Mouse (Mus musculus) erythroblast, embryonic 14.5 days (primary cell): ENCODE data around the gene Chid1. TPM values are rescaled to one million over a fixed set of nuclear protein-coding genes. Genes with fewer than 3 reads are reported as not detected.

ENCODE experiments used
- H3K27me3 ChIP-seq: 2 replicates; pipeline ENCODE4 v1.6.1; 2012; ENCODE audit warnings: inconsistent platforms; ENCODE audit not compliant: control insufficient read depth
- H3K36me3 ChIP-seq: 2 replicates; pipeline ENCODE4 v1.6.1; 2012; ENCODE audit warnings: mild to moderate bottlenecking, inconsistent platforms; ENCODE audit not compliant: control insufficient read depth
- H3K4me1 ChIP-seq: 2 replicates; pipeline ENCODE4 v1.6.1; 2012; ENCODE audit warnings: inconsistent platforms; ENCODE audit not compliant: control insufficient read depth
- H3K4me3 ChIP-seq: replicated peaks from 2 replicates; pipeline ENCODE3; 2012; ENCODE audit warnings: moderate library complexity, mild to moderate bottlenecking, inconsistent platforms
- H3K9me3 ChIP-seq: 2 replicates; pipeline ENCODE4 v1.6.1; 2012; ENCODE audit warnings: low read length, inconsistent platforms, mixed read lengths; ENCODE audit not compliant: control insufficient read depth
- GATA1 ChIP-seq: IDR thresholded peaks from 2 replicates; pipeline ENCODE4 v1.6.1; 2012; ENCODE audit warnings: low read length, inconsistent platforms, mixed read lengths
- TAL1 ChIP-seq: IDR thresholded peaks from 3 replicates; pipeline ENCODE4 v1.6.1; 2012; ENCODE audit warnings: low read length, inconsistent platforms, mixed read lengths
- polyA plus RNA-seq: library from polyadenylated mRNA; stranded (reverse); fragments of >175 nt; gene quantifications from 2 replicates; pipeline ENCODE4 v1.2.3, GENCODE M21; 2012

The Chid1 gene
- 1.7 and 2.6 TPM in 2 replicates for polyA plus RNA-seq

GRCm38 (mm10) chr7:141539556-141540311 is at the start of gene Chid1:
Gene Chid1 (minus strand): TSS chr7:141539857.
- peaks cover 4% of the 10 kb centered on the region; the same call in 1 of the 2 replicates for H3K27me3 ChIP-seq
- peak within 1 kb of the TSS; percentile 93 for H3K4me3 ChIP-seq
- H3K36me3 ChIP-seq = peaks cover 18% of the 10 kb centered on the region
- H3K9me3 ChIP-seq = no peaks in the 10 kb centered on the region
- no peak for TF ChIP-seq TAL1
- TF ChIP-seq GATA1 = no peak
- peaks cover 43% of the 10 kb centered on the region for H3K4me1 ChIP-seq

GRCm38 (mm10) chr7:141588890-141589289 is 49.2 kb upstream of the Chid1 start:
- Histone ChIP-seq H3K4me3 (no peak overlapping the region), H3K9me3 (no peaks in the 10 kb centered on the region), H3K4me1 (peaks cover 70% of the 10 kb centered on the region), H3K27me3 (no peaks in the 10 kb centered on the region), H3K36me3 (peaks cover 88% of the 10 kb centered on the region)
- no peak for TF ChIP-seq GATA1
- TF ChIP-seq TAL1 = no peak

- no peaks in the 10 kb centered on the region for H3K9me3 ChIP-seq
- no peak for TF ChIP-seq GATA1
- TF ChIP-seq TAL1 = no peak
- H3K27me3 ChIP-seq = no peaks in the 10 kb centered on the region
- peaks cover 86% of the 10 kb centered on the region for H3K4me1 ChIP-seq
- peaks cover 83% of the 10 kb centered on the region for H3K36me3 ChIP-seq
- H3K4me3 ChIP-seq = peak overlapping the region; percentile 54
Measured at GRCm38 (mm10) chr7:141585881-141586280, 46.2 kb upstream of the Chid1 start.

- Histone ChIP-seq H3K27me3 (no peaks in the 10 kb centered on the region), H3K9me3 (no peaks in the 10 kb centered on the region), H3K4me1 (peaks cover 89% of the 10 kb centered on the region), H3K4me3 (peak overlapping the region; percentile 54), H3K36me3 (peaks cover 83% of the 10 kb centered on the region)
- TF ChIP-seq TAL1 = peak; percentile 90
- peak; percentile 84 for TF ChIP-seq GATA1
Measured at GRCm38 (mm10) chr7:141585288-141585687, 45.6 kb upstream of the Chid1 start.

- Histone ChIP-seq H3K4me3 (peak overlapping the region; percentile 54), H3K9me3 (no peaks in the 10 kb centered on the region), H3K27me3 (no peaks in the 10 kb centered on the region), H3K4me1 (peaks cover 95% of the 10 kb centered on the region), H3K36me3 (peaks cover 83% of the 10 kb centered on the region)
- no peak for TF ChIP-seq GATA1
- no peak for TF ChIP-seq TAL1
Measured at GRCm38 (mm10) chr7:141584048-141584841, 44.6 kb upstream of the Chid1 start.

GRCm38 (mm10) chr7:141581323-141581722 is 41.7 kb upstream of the Chid1 start:
- Histone ChIP-seq H3K9me3 (no peaks in the 10 kb centered on the region), H3K36me3 (peaks cover 85% of the 10 kb centered on the region), H3K4me1 (peaks cover 98% of the 10 kb centered on the region), H3K4me3 (no peak overlapping the region), H3K27me3 (no peaks in the 10 kb centered on the region)
- TF ChIP-seq GATA1 = no peak
- TF ChIP-seq TAL1 = no peak

GRCm38 (mm10) chr7:141578943-141579342 is 39.3 kb upstream of the Chid1 start:
- H3K4me1 ChIP-seq = peaks cover 85% of the 10 kb centered on the region
- no peak overlapping the region for H3K4me3 ChIP-seq
- TF ChIP-seq GATA1 (no peak), TAL1 (no peak)
- no peaks in the 10 kb centered on the region for H3K9me3 ChIP-seq
- no peaks in the 10 kb centered on the region for H3K27me3 ChIP-seq
- H3K36me3 ChIP-seq = peaks cover 85% of the 10 kb centered on the region

GRCm38 (mm10) chr7:141578511-141578910 is 38.9 kb upstream of the Chid1 start:
- Histone ChIP-seq H3K36me3 (peaks cover 90% of the 10 kb centered on the region), H3K4me3 (no peak overlapping the region), H3K27me3 (no peaks in the 10 kb centered on the region), H3K9me3 (no peaks in the 10 kb centered on the region), H3K4me1 (peaks cover 86% of the 10 kb centered on the region)
- no peak for TF ChIP-seq GATA1
- TF ChIP-seq TAL1 = no peak

GRCm38 (mm10) chr7:141577801-141578200 is 38.1 kb upstream of the Chid1 start:
- H3K4me3 ChIP-seq = no peak overlapping the region
- H3K4me1 ChIP-seq = peaks cover 86% of the 10 kb centered on the region

More at GRCm38 (mm10) chr7:141577801-141578200, 38.1 kb upstream of the Chid1 start:
- Histone ChIP-seq H3K9me3 (no peaks in the 10 kb centered on the region), H3K36me3 (peaks cover 91% of the 10 kb centered on the region), H3K27me3 (no peaks in the 10 kb centered on the region)
- TF ChIP-seq GATA1 = no peak
- TF ChIP-seq TAL1 = no peak
